Mouse (Mus musculus): ENCODE results near the gene Dtx3. TPM values are rescaled to one million over a fixed set of nuclear protein-coding genes. Genes with fewer than 3 reads are reported as not detected.
"Not testable (repeated sequence)": the region's sequence is repeated elsewhere in the genome, so short reads cannot be mapped to it uniquely, and the experiment has no call there.

Gene Dtx3
- polyA plus RNA-seq, 1 experiment, result 82.0 TPM

GRCm38 (mm10) chr10:127196392-127196791 lies 864 bp upstream of the Dtx3 start:
- H3K27ac ChIP-seq (ENCODE audit: insufficient read depth, low read length), result peak overlapping the region; percentile 87
- H3K4me1 ChIP-seq (ENCODE audit: control insufficient read depth, insufficient read depth, low read length), result no peaks in the 10 kb centered on the region
- peak; percentile 54; the same call in 1 of the 2 replicates for TF ChIP-seq POLR2A (IDR thresholded peaks at IDR 0.05; ENCODE audit: low read depth, low read length)
- TF ChIP-seq CTCF (IDR thresholded peaks at IDR 0.05; ENCODE audit: borderline replicate concordance, insufficient read depth, low read length), result no peak
- H3K4me3 ChIP-seq (ENCODE audit: insufficient read depth, low read length), result peak overlapping the region; percentile 79

- Histone ChIP-seq H3K27ac (ENCODE audit: insufficient read depth, low read length) (peak overlapping the region; percentile 63), H3K4me1 (ENCODE audit: control insufficient read depth, insufficient read depth, low read length) (peaks cover 4% of the 10 kb centered on the region), H3K4me3 (ENCODE audit: insufficient read depth, low read length) (peak overlapping the region; percentile 79)
- TF ChIP-seq CTCF (IDR thresholded peaks at IDR 0.05; ENCODE audit: borderline replicate concordance, insufficient read depth, low read length), result no peak
- peak; percentile 80 for TF ChIP-seq POLR2A (IDR thresholded peaks at IDR 0.05; ENCODE audit: low read depth, low read length)
Observed at GRCm38 (mm10) chr10:127194428-127195327, 850 bp downstream of the Dtx3 start.

- TF ChIP-seq POLR2A (IDR thresholded peaks at IDR 0.05; ENCODE audit: low read depth, low read length), result no peak
- TF ChIP-seq CTCF (IDR thresholded peaks at IDR 0.05; ENCODE audit: borderline replicate concordance, insufficient read depth, low read length), result no peak
- H3K4me3 ChIP-seq (ENCODE audit: insufficient read depth, low read length), result no peak overlapping the region
- H3K27ac ChIP-seq (ENCODE audit: insufficient read depth, low read length), result no peak overlapping the region
- H3K4me1 ChIP-seq (ENCODE audit: control insufficient read depth, insufficient read depth, low read length), result peaks cover 4% of the 10 kb centered on the region
Observed at GRCm38 (mm10) chr10:127193011-127193410, 2.5 kb downstream of the Dtx3 start.

- H3K4me3 ChIP-seq (ENCODE audit: insufficient read depth, low read length); H3K4me1 ChIP-seq (ENCODE audit: control insufficient read depth, insufficient read depth, low read length); H3K27ac ChIP-seq (ENCODE audit: insufficient read depth, low read length): not testable (repeated sequence)
Observed at GRCm38 (mm10) chr10:127192057-127192328, 3.5 kb downstream of the Dtx3 start.

GRCm38 (mm10) chr10:127191191-127192056 lies 4.1 kb downstream of the Dtx3 start:
- H3K4me1 ChIP-seq (ENCODE audit: control insufficient read depth, insufficient read depth, low read length), result peaks cover 4% of the 10 kb centered on the region
- TF ChIP-seq CTCF (IDR thresholded peaks at IDR 0.05; ENCODE audit: borderline replicate concordance, insufficient read depth, low read length) (no peak), POLR2A (IDR thresholded peaks at IDR 0.05; ENCODE audit: low read depth, low read length) (no peak; the same call in 1 of the 2 replicates)
- peak overlapping the region; percentile 100 for H3K27ac ChIP-seq (ENCODE audit: insufficient read depth, low read length)
- H3K4me3 ChIP-seq (ENCODE audit: insufficient read depth, low read length), result no peak overlapping the region

GRCm38 (mm10) chr10:127190398-127191190 lies 4.9 kb downstream of the Dtx3 start:
- peak overlapping the region; percentile 100 for H3K27ac ChIP-seq (ENCODE audit: insufficient read depth, low read length)
- peak overlapping the region; percentile 91 for H3K4me3 ChIP-seq (ENCODE audit: insufficient read depth, low read length)
- peak; percentile 29; the same call in 1 of the 2 replicates for TF ChIP-seq POLR2A (IDR thresholded peaks at IDR 0.05; ENCODE audit: low read depth, low read length)
- no peak for TF ChIP-seq CTCF (IDR thresholded peaks at IDR 0.05; ENCODE audit: borderline replicate concordance, insufficient read depth, low read length)
- peaks cover 4% of the 10 kb centered on the region for H3K4me1 ChIP-seq (ENCODE audit: control insufficient read depth, insufficient read depth, low read length)

GRCm38 (mm10) chr10:127189651-127190381 lies 5.7 kb downstream of the Dtx3 start, which contains the start of gene Arhgef25:
Gene Arhgef25 (minus strand): TSS chr10:127190083.
- Histone ChIP-seq H3K4me1 (ENCODE audit: control insufficient read depth, insufficient read depth, low read length) (peaks cover 4% of the 10 kb centered on the region), H3K4me3 (ENCODE audit: insufficient read depth, low read length) (peak within 1 kb of the TSS; percentile 91), H3K27ac (ENCODE audit: insufficient read depth, low read length) (peak within 1 kb of the TSS; percentile 100)
- TF ChIP-seq CTCF (IDR thresholded peaks at IDR 0.05; ENCODE audit: borderline replicate concordance, insufficient read depth, low read length), result no peak
- peak; percentile 66 for TF ChIP-seq POLR2A (IDR thresholded peaks at IDR 0.05; ENCODE audit: low read depth, low read length)

- Histone ChIP-seq H3K27ac (ENCODE audit: insufficient read depth, low read length) (peak overlapping the region; percentile 100), H3K4me1 (ENCODE audit: control insufficient read depth, insufficient read depth, low read length) (peaks cover 4% of the 10 kb centered on the region), H3K4me3 (ENCODE audit: insufficient read depth, low read length) (peak overlapping the region; percentile 91)
- TF ChIP-seq POLR2A (IDR thresholded peaks at IDR 0.05; ENCODE audit: low read depth, low read length) (peak; percentile 61; the same call in 1 of the 2 replicates), CTCF (IDR thresholded peaks at IDR 0.05; ENCODE audit: borderline replicate concordance, insufficient read depth, low read length) (no peak)
Observed at GRCm38 (mm10) chr10:127189116-127189650, 6.3 kb downstream of the Dtx3 start.
